Comparison of ENCODE assay signal across 25 mouse cellular contexts in genomic region chr16:42015443-42015842, GRCm38 (mm10).
A peak's percentile ranks its signal among the peaks of the same experiment; 100 is the strongest.
DNase-seq lines count a peak whose midpoint lies in the region; ATAC-seq lines count a peak whose summit lies in the region.
"Had no signal": no experiment of that assay in that cellular context is flagged by ENCODE, and none has a peak within 500 bp of the region (broad histone marks: within the 10 kb centered on the region; RNA-seq: fewer than 3 reads in every experiment).

No protein-coding gene starts in this region.

- WGBS in hindbrain, embryonic 13.5 days: 69% methylated on average over 3 of the region's 3 CpGs
- WGBS in hindbrain, embryonic 14.5 days: 71% methylated on average over 3 of the region's 3 CpGs

- H3K9me3 ChIP-seq in hindbrain, embryonic 13.5 days: no peaks in the 10 kb centered on the region
- H3K9me3 ChIP-seq in hindbrain, embryonic 14.5 days (ENCODE audit: control insufficient read depth, low read length): no peaks in the 10 kb centered on the region
- H3K9me3 ChIP-seq: heart, embryonic 15.5 days; limb, embryonic 15.5 days had no signal

- H3K4me1 ChIP-seq in hindbrain, embryonic 13.5 days (replicated peaks): peaks cover 12% of the 10 kb centered on the region
- 0 out of 2 replicates have a peak, but pooled peaks cover 5% of the 10 kb centered on the region for H3K4me1 ChIP-seq in hindbrain, embryonic 14.5 days (replicated peaks; ENCODE audit: control insufficient read depth, insufficient read depth, low read length)
- H3K4me1 ChIP-seq: heart, embryonic 15.5 days; limb, embryonic 15.5 days had no signal

- H3K27ac ChIP-seq in hindbrain, embryonic 13.5 days: peak overlapping the region; percentile 48
- H3K27ac ChIP-seq in hindbrain, embryonic 14.5 days: no peak overlapping the region
- H3K27ac ChIP-seq: gastrocnemius, adult 2 months; heart, embryonic 15.5 days; kidney, postnatal 0 days; left cerebral cortex, adult 2 months; limb, embryonic 15.5 days; liver, embryonic 14.5 days had no signal

- no peaks in the 10 kb centered on the region for H3K27me3 ChIP-seq in hindbrain, embryonic 13.5 days
- no peaks in the 10 kb centered on the region for H3K27me3 ChIP-seq in hindbrain, embryonic 14.5 days (ENCODE audit: control insufficient read depth, insufficient read depth, low read length)
- H3K27me3 ChIP-seq: CH12.LX; heart, embryonic 15.5 days; limb, embryonic 15.5 days had no signal

- no peaks in the 10 kb centered on the region for H3K36me3 ChIP-seq in hindbrain, embryonic 13.5 days
- H3K36me3 ChIP-seq in hindbrain, embryonic 14.5 days (replicated peaks; ENCODE audit: control insufficient read depth, insufficient read depth): no peaks in the 10 kb centered on the region
- H3K36me3 ChIP-seq: G1E; heart, embryonic 15.5 days; limb, embryonic 15.5 days had no signal

- peak; percentile 4 for DNase-seq in embryo, embryonic 11 days
- DNase-seq in embryo, embryonic 10 days (ENCODE audit: low spot score): no peak
- no peak for DNase-seq in hindbrain, embryonic 14.5 days (ENCODE audit: low spot score)
- peak; percentile 55 for DNase-seq in brain, adult 2 months (ENCODE audit: low read depth, low spot score)
- peak; percentile 18 to 26 for DNase-seq in cerebellum, postnatal 10 days
- DNase-seq in spleen, adult 18-20 months: no peak
- DNase-seq: adrenal gland, adult 2 months; B cell, adult 2 months; gastrocnemius, adult 2 months; heart, postnatal 4 days; kidney, adult 2 months; layer of hippocampus, adult 9-11 months; left cerebral cortex, postnatal 4 days; lung, embryonic 14.5 days; thymus, adult 18-20 months; thymus, postnatal 36 days had no signal

- ATAC-seq in hindbrain, embryonic 13.5 days (ENCODE audit: low FRiP score): no peak
- ATAC-seq in hindbrain, embryonic 14.5 days (ENCODE audit: low FRiP score): no peak
- ATAC-seq: inflammation-experienced regulatory T-cells, adult 6 months had no signal

- no peak overlapping the region for H3K9ac ChIP-seq in hindbrain, embryonic 13.5 days
- no peak overlapping the region for H3K9ac ChIP-seq in hindbrain, embryonic 14.5 days
- H3K9ac ChIP-seq: heart, embryonic 15.5 days; limb, embryonic 15.5 days; liver, embryonic 14.5 days; lung, embryonic 14.5 days had no signal

- H3K4me3 ChIP-seq in hindbrain, embryonic 13.5 days: no peak overlapping the region
- H3K4me3 ChIP-seq in hindbrain, embryonic 14.5 days (replicated peaks; ENCODE audit: low read length): no peak overlapping the region
- H3K4me3 ChIP-seq: gastrocnemius, adult 2 months; heart, embryonic 15.5 days; left cerebral cortex, adult 2 months; limb, embryonic 15.5 days had no signal

- no peak overlapping the region for H3K4me2 ChIP-seq in hindbrain, embryonic 13.5 days
- no peak overlapping the region for H3K4me2 ChIP-seq in hindbrain, embryonic 14.5 days (replicated peaks)
- H3K4me2 ChIP-seq: heart, embryonic 15.5 days; limb, embryonic 15.5 days; lung, embryonic 14.5 days had no signal

Comparison
In these comparisons a context has a peak if more than half of its experiments do, and no peak if none do; other contexts are left out.
1. DNase-seq: peak in embryo, embryonic 11 days (single experiment), brain, adult 2 months (single experiment) and cerebellum, postnatal 10 days (2 of 2); none in embryo, embryonic 10 days (single experiment), hindbrain, embryonic 14.5 days (single experiment) and spleen, adult 18-20 months (0 of 2).